Mouse (Mus musculus) kidney, embryonic 14.5 days (tissue): ENCODE data around the gene Olfr1324. TPM values are rescaled to one million over a fixed set of nuclear protein-coding genes. Genes with fewer than 3 reads are reported as not detected.
"Not testable (repeated sequence)": the region's sequence is repeated elsewhere in the genome, so short reads cannot be mapped to it uniquely, and the experiment has no call there.

Experiments
- ATAC-seq: fragments of 200-750 bp; cut with Nextera tagmentation; 2 replicates; pipeline ENCODE4 v1.8.0; 2017; ENCODE audit warnings: moderate number of reproducible peaks, mild to moderate bottlenecking, moderate TSS enrichment, moderate library complexity; ENCODE audit not compliant: low FRiP score, low TSS enrichment
- H3K27ac ChIP-seq: fragments of 300-500 bp; sonication (generic); 2 replicates; pipeline ENCODE4 v1.5.1; 2014; ENCODE audit warnings: low read depth, mild to moderate bottlenecking, low read length, moderate library complexity, mixed read lengths
- H3K27me3 ChIP-seq: fragments of 300-500 bp; sonication (generic); 2 replicates; pipeline ENCODE4 v1.6.1; 2014; ENCODE audit warnings: mild to moderate bottlenecking, low read length; ENCODE audit not compliant: control insufficient read depth, insufficient read depth
- H3K36me3 ChIP-seq: fragments of 300-500 bp; sonication (generic); 2 replicates; pipeline ENCODE4 v1.6.1; 2014; ENCODE audit warnings: low read length, mixed read lengths; ENCODE audit not compliant: control insufficient read depth, insufficient read depth
- H3K4me1 ChIP-seq: fragments of 300-500 bp; sonication (generic); 2 replicates; pipeline ENCODE4 v1.6.1; 2014; ENCODE audit warnings: low read length, mixed read lengths; ENCODE audit not compliant: control insufficient read depth, insufficient read depth
- H3K4me2 ChIP-seq: fragments of 300-500 bp; sonication (generic); replicated peaks from 2 replicates; pipeline ENCODE4 v1.6.1; 2014; ENCODE audit warnings: low read depth, mild to moderate bottlenecking, low read length
- H3K4me3 ChIP-seq: fragments of 300-500 bp; sonication (generic); 2 replicates; pipeline ENCODE4 v1.5.1; 2014; ENCODE audit warnings: mild to moderate bottlenecking, low read length
- H3K9ac ChIP-seq: fragments of 300-500 bp; sonication (generic); 2 replicates; pipeline ENCODE4 v1.6.1; 2014; ENCODE audit warnings: low read depth, mild to moderate bottlenecking, low read length, moderate library complexity
- H3K9me3 ChIP-seq: fragments of 300-500 bp; sonication (generic); 2 replicates; pipeline ENCODE4 v1.6.1; 2016; ENCODE audit warnings: low read length; ENCODE audit not compliant: control insufficient read depth
- WGBS: fragments of 180-500 bp; shearing (Covaris S2); extraction: QIAGEN DNeasy Blood & Tissue Kit; methylation state at CpG from one replicate; pipeline ENCODE4 v1.1.7; 2014; 5-methylcytosine and 5-hydroxymethylcytosine counted together
- polyA plus RNA-seq: library from polyadenylated mRNA; unstranded; fragments of >200 nt; fragmentation: Nextera tagmentation; extraction: Ambion mirVana; gene quantifications from 2 replicates; pipeline ENCODE4 v1.2.1, GENCODE M21; 2014

The Olfr1324 gene
- polyA plus RNA-seq, 1 experiment from 2014 or later, result not detected

- not testable (repeated sequence) for H3K27me3 ChIP-seq, H3K4me1 ChIP-seq, H3K27ac ChIP-seq, H3K9me3 ChIP-seq, H3K4me3 ChIP-seq, H3K4me2 ChIP-seq, ATAC-seq, H3K36me3 ChIP-seq, H3K9ac ChIP-seq
- 80% methylated on average over 4 of the region's 4 CpGs for WGBS
Observed at GRCm38 (mm10) chrX:50390616-50391015, 37.7 kb downstream of the Olfr1324 start.

- H3K4me1 ChIP-seq, result no peaks in the 10 kb centered on the region
- H3K4me2 ChIP-seq, result no peak overlapping the region
- WGBS, result 100% methylated on average over 1 of the region's 1 CpGs
- ATAC-seq, result no peak
- peaks cover 7% of the 10 kb centered on the region; the same call in 1 of the 2 replicates for H3K9me3 ChIP-seq
- H3K36me3 ChIP-seq, result no peaks in the 10 kb centered on the region
- no peak overlapping the region for H3K4me3 ChIP-seq
- no peak overlapping the region for H3K9ac ChIP-seq
- no peaks in the 10 kb centered on the region for H3K27me3 ChIP-seq
- H3K27ac ChIP-seq, result no peak overlapping the region
Observed at GRCm38 (mm10) chrX:50374978-50375377, 53.3 kb downstream of the Olfr1324 start.
